Mouse (Mus musculus) liver, postnatal 0 days (tissue): ENCODE measurements around the gene Ugt1a7c.

Experiments used
- CTCF ChIP-seq: sonication (generic); IDR thresholded peaks from 2 replicates; pipeline ENCODE4 v1.5.1; 2016; ENCODE audit warnings: antibody characterized with exemption, low read depth
- EP300 ChIP-seq: IDR thresholded peaks from 2 replicates; pipeline ENCODE4 v1.6.1; 2016; ENCODE audit warnings: antibody characterized with exemption, low read depth, mild to moderate bottlenecking

DNA sequence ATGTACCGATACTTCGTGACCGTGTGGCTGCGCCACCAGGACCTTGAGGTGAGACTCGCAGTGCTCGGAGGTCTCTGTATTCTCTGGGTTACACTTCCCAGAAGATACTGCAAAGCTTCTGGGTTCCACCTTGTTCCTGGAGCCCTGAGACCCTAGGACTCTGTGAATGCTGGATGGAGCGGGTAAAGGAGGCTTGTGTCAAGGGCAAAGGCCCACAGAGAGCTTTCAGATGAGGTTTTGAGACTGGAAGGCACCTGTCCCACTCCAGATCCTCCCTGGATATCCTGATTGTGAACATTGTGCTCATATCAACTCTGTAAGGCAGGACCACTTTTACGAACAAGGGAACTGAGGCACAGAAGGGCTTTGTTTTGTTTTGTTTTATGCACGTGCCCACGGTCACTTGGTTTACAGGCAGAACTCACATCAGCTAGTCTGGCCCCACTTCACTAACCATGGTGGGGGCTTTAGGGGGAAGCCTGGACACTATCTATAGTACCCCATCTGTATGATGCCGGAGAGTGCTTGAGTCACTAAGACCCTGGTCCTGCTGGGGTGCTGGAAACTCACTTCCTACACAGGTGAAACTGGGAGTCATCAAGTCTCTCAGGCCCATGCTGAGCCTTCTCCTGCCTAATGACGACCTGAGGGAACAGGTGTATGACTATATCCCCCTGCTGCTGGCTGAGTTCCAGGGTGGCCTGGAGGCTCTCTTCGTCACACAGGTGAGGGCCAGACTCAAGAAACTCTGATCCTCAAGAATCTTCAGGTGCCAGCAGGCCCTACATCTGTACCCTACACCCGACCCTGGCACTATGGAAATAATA lies 138.8 kb downstream of the Ugt1a7c start:
- TF ChIP-seq CTCF (no peak), EP300 (no peak)
